Mouse (Mus musculus) kidney, postnatal 0 days (tissue): Measurements from ENCODE around the gene Pml. TPM values are rescaled to one million over a fixed set of nuclear protein-coding genes. Genes with fewer than 3 reads are reported as not detected.

Experiments used
- ATAC-seq: fragments of 200-750 bp; cut with Nextera tagmentation; replicated peaks from 2 replicates; pipeline ENCODE4 v1.8.0; 2017; ENCODE audit warnings: low read depth, moderate number of reproducible peaks, moderate TSS enrichment, moderate library complexity; ENCODE audit not compliant: low FRiP score
- DNase-seq: peaks from one replicate; pipeline ENCODE4 v3.0.0-alpha.2; 2016; ENCODE audit warnings: low spot score
- H3K27ac ChIP-seq: fragments of 300-500 bp; sonication (generic); 2 replicates; pipeline ENCODE4 v1.5.1; 2014; ENCODE audit warnings: mild to moderate bottlenecking
- H3K27me3 ChIP-seq: fragments of 300-500 bp; sonication (generic); 2 replicates; pipeline ENCODE4 v1.6.1; 2014; ENCODE audit warnings: low read length, mixed read lengths; ENCODE audit not compliant: insufficient read depth
- H3K36me3 ChIP-seq: fragments of 300-500 bp; sonication (generic); 2 replicates; pipeline ENCODE4 v1.6.1; 2014; ENCODE audit warnings: low read length, mixed read lengths; ENCODE audit not compliant: insufficient read depth
- H3K4me1 ChIP-seq: fragments of 300-500 bp; sonication (generic); replicated peaks from 2 replicates; pipeline ENCODE4 v1.6.1; 2014; ENCODE audit warnings: antibody characterized with exemption, low read length, mixed read lengths; ENCODE audit not compliant: insufficient read depth
- H3K4me2 ChIP-seq: fragments of 300-500 bp; sonication (generic); 2 replicates; pipeline ENCODE4 v1.6.1; 2014; ENCODE audit warnings: mild to moderate bottlenecking, low read length, moderate library complexity, mixed read lengths
- H3K4me3 ChIP-seq: fragments of 300-500 bp; sonication (generic); replicated peaks from 2 replicates; pipeline ENCODE4 v1.5.1; 2014; ENCODE audit warnings: low read depth, low read length
- H3K9ac ChIP-seq: fragments of 300-500 bp; sonication (generic); 2 replicates; pipeline ENCODE4 v1.6.1; 2014; ENCODE audit warnings: low read depth, low read length
- H3K9me3 ChIP-seq: fragments of 300-500 bp; sonication (generic); replicated peaks from 2 replicates; pipeline ENCODE4 v1.6.1; 2016; ENCODE audit warnings: low read length, inconsistent platforms, mixed read lengths
- CTCF ChIP-seq: IDR thresholded peaks from 2 replicates; pipeline ENCODE4 v1.5.1; 2016; ENCODE audit warnings: antibody characterized with exemption, low read depth, mild to moderate bottlenecking, moderate library complexity
- WGBS: fragments of 180-500 bp; shearing (Covaris S2); extraction: QIAGEN DNeasy Blood & Tissue Kit; methylation state at CpG from one replicate; pipeline ENCODE4 v1.1.7; 2014; 5-methylcytosine and 5-hydroxymethylcytosine counted together
- polyA plus RNA-seq: library from polyadenylated mRNA; unstranded; fragments of >200 nt; fragmentation: Nextera tagmentation; extraction: Ambion mirVana; gene quantifications from 2 replicates; pipeline ENCODE4 v1.2.1, GENCODE M21; 2015

Pml gene
- 14.3 and 15.2 TPM in 2 replicates for polyA plus RNA-seq

DNA sequence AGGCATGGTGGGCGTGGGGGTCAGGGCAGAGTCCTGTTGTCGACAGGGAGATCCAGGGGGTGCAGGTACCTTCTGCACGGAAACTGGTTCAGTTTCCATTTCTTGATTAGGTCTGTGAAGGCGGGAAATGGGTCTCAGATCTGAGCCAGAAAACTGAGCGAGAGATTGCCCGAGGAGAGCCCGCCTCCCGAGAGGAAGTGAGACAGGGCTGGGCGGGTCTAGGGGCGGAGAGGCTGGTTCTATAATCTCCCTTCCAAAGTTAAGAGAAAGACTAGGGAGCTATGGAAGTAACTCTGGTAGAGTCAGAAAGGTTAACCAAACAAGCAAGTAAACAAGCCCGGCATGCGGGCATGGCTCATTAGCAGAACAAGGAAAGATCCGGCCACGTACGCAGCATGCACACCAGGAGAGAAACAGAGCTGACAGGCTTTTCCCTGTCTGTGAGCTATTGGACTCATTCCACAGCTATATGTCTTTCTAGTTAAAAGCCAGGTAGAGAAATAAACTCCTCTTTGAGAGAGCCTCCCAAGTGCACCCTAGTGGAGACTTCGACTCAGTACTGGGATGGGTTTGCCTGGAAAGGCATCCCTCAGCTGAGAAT, at the start of gene Pml:
Gene Pml, minus strand, starts transcription at position 195 of the 601 bp plus-strand sequence.
- Histone ChIP-seq H3K9ac (peak within 1 kb of the TSS; percentile 67), H3K4me3 (peak within 1 kb of the TSS; percentile 57), H3K9me3 (no peaks in the 10 kb centered on the region), H3K4me1 (peaks cover 28% of the 10 kb centered on the region), H3K27ac (peak within 1 kb of the TSS; percentile 82), H3K27me3 (no peaks in the 10 kb centered on the region), H3K36me3 (no peaks in the 10 kb centered on the region), H3K4me2 (peak within 1 kb of the TSS; percentile 77)
- peak; percentile 57 for TF ChIP-seq CTCF
- WGBS = under 1% methylated on average over 16 of the region's 16 CpGs
- DNase-seq = peak; percentile 93
- no peak for ATAC-seq

DNA sequence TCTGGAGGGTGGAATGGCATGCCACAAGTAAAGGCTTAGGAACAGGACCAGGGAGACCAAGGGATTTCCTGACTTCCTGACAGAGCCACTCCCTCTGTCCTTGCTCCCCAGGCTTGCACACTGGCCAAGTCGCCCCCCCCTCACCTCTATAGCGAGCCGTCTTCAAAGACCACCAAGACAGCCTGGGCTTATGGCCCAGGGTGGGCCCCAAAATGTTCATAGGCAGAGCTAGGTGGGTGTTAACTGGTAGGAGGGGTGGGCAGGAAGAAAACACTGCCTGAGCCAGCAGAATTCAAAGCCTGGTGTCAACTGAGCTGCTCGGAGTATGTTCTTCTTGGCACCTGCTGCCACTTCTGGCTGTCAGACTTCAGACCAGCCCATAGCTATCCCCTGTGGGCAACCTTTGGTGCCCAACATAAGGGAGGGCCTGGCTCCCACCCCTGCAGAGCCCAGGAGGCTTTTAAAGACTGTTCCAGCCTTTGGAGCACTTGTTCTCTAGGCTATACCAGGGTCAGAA, 48.4 kb upstream of the Pml start:
- peaks cover 20% of the 10 kb centered on the region; the same call in 1 of the 2 replicates for H3K4me1 ChIP-seq
- no peak overlapping the region for H3K4me3 ChIP-seq
- TF ChIP-seq CTCF = no peak
- WGBS = 68% methylated on average over 4 of the region's 4 CpGs
- ATAC-seq (no peak), DNase-seq (no peak)
- no peaks in the 10 kb centered on the region for H3K9me3 ChIP-seq
- no peaks in the 10 kb centered on the region for H3K36me3 ChIP-seq
- H3K4me2 ChIP-seq = no peak overlapping the region
- H3K27ac ChIP-seq = no peak overlapping the region
- no peak overlapping the region for H3K9ac ChIP-seq
- no peaks in the 10 kb centered on the region for H3K27me3 ChIP-seq

DNA sequence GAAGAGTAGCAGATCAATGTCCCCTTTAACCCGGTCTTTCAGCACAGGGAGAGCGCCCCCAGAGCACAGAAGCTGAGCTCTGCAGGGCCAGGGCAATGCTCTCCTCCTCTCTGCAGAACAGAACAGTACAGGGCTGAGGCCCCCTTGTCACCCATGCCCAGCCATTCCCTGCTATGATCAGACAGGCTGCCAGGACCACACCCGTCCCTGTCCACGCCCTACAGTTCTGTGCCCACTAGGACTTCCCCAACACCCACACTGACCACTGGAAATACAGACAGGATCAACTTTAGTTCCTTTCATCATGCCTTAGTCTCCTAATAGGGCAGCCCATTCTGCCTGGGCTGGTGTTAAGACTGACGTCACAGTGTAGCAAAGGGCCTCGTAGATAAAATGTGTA, 47.5 kb upstream of the Pml start:
- ATAC-seq = no peak

DNA sequence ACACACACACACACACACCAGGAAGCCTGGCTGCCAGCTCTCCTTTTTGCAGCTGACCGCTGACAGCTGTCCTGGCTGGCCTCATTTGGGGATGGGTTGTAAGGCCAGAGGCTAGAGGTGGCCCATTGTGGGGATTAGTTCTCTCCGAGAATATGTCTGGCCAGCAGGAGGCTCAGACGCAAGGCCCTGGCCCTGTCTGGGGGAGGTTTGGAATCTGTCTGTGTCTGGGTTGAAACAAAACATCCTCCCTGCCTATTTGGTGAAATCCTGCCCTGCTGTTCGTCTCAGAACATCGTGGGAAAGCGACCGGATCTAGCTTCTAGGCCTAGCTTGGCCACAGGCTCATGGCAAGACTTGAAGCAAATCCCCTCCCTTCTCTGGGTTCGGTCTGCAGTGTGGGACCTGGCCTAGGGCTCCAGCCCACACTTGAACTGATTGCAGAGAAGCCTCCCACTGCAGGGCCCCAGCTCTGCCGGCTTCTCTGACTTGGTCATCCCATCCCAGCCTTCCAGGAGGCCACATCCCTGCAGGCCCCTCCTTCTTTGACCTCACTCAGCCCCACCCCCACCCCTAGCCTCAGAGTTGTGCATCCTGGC, 46.3 kb upstream of the Pml start:
- H3K27me3 ChIP-seq = no peaks in the 10 kb centered on the region
- H3K9me3 ChIP-seq = no peaks in the 10 kb centered on the region
- 18% methylated on average over 9 of the region's 9 CpGs for WGBS
- no peak overlapping the region for H3K4me2 ChIP-seq
- H3K36me3 ChIP-seq = no peaks in the 10 kb centered on the region
- DNase-seq (peak; percentile 94), ATAC-seq (peak; percentile 84)
- no peak overlapping the region for H3K4me3 ChIP-seq
- 0 out of 2 replicates have a peak, but pooled peaks cover 17% of the 10 kb centered on the region for H3K4me1 ChIP-seq
- H3K27ac ChIP-seq = peak overlapping the region; percentile 82
- peak; percentile 48 for TF ChIP-seq CTCF
- H3K9ac ChIP-seq = no peak overlapping the region

More for the DNA sequence above, 47.5 kb upstream of the Pml start:
- Histone ChIP-seq H3K4me2 (no peak overlapping the region), H3K36me3 (no peaks in the 10 kb centered on the region), H3K9ac (no peak overlapping the region), H3K9me3 (no peaks in the 10 kb centered on the region), H3K4me1 (0 out of 2 replicates have a peak, but pooled peaks cover 17% of the 10 kb centered on the region), H3K27me3 (no peaks in the 10 kb centered on the region), H3K4me3 (no peak overlapping the region), H3K27ac (peak overlapping the region; percentile 82; the same call in 1 of the 2 replicates)
- WGBS = 93% methylated on average over 6 of the region's 6 CpGs
- DNase-seq = no peak
- TF ChIP-seq CTCF = no peak

DNA sequence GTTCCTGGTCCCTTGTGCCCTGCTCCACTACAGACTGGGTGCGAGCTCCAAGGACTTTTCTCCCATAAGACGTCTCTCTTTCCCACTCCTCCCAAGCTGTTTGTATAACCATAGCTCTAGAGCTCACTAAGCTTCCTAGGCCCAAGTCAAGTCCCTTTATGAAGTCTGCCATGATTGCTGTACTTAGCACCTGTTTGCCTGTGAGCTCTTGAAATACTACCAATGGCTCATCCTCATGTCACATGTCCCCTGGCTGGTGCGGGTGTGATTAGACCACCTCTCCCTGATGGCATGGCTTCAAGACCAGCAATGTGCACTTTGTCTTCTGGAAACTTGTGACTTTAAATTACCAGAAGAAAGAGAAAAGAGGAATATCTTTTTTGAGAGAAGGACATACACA, 45.8 kb upstream of the Pml start:
- no peaks in the 10 kb centered on the region for H3K36me3 ChIP-seq
- no peak overlapping the region for H3K9ac ChIP-seq
- no peaks in the 10 kb centered on the region for H3K9me3 ChIP-seq
- no peak for ATAC-seq
- H3K4me2 ChIP-seq = no peak overlapping the region
- 0 out of 2 replicates have a peak, but pooled peaks cover 17% of the 10 kb centered on the region for H3K4me1 ChIP-seq
- 67% methylated on average over 3 of the region's 3 CpGs for WGBS
- no peak for TF ChIP-seq CTCF
- peak overlapping the region; percentile 82 for H3K27ac ChIP-seq
- no peak for DNase-seq
- no peaks in the 10 kb centered on the region for H3K27me3 ChIP-seq
- no peak overlapping the region for H3K4me3 ChIP-seq

DNA sequence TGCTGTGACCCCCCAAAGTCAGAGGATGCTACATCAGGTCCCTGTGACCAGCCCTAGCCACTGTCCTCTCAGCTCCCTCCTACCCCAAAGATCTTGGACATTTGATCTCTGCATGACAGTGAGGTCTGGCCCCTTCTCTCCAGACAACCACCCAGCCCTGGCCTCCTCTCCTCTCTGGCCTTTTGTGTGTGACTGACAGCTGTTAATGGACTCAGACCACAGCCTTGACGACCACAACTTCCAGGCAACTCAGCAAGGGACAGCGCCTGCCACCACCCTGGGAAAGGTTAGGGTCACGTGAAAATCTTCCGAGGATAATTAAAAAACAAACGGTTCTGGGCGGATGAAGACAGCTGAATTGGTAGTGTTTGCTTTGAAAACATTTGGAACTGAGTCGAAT, 44.9 kb upstream of the Pml start:
- no peak for TF ChIP-seq CTCF
- Histone ChIP-seq H3K9ac (no peak overlapping the region), H3K4me2 (no peak overlapping the region), H3K27ac (no peak overlapping the region), H3K4me3 (no peak overlapping the region), H3K4me1 (0 out of 2 replicates have a peak, but pooled peaks cover 16% of the 10 kb centered on the region), H3K27me3 (no peaks in the 10 kb centered on the region), H3K9me3 (no peaks in the 10 kb centered on the region), H3K36me3 (no peaks in the 10 kb centered on the region)
- DNase-seq (no peak), ATAC-seq (no peak)
- 34% methylated on average over 7 of the region's 7 CpGs for WGBS
